Mouse (Mus musculus) CH12.LX (cell line): ENCODE data around the gene Dclk1. TPM values are rescaled to one million over a fixed set of nuclear protein-coding genes. Genes with fewer than 3 reads are reported as not detected.

Experiments used
- DNase-seq: peaks from one replicate; pipeline ENCODE4 v3.0.0-alpha.2; 2013; ENCODE audit errors: extremely low read depth
- H3K27ac ChIP-seq: 2 replicates; pipeline ENCODE4 v1.5.1; 2012; ENCODE audit warnings: low read depth, mild to moderate bottlenecking, control low read depth, moderate library complexity; ENCODE audit not compliant: insufficient read depth
- H3K27me3 ChIP-seq: replicated peaks from 2 replicates; pipeline ENCODE3; 2012; ENCODE audit warnings: inconsistent platforms
- H3K36me3 ChIP-seq, 2 experiments: replicated peaks in 1 of 2; 2 replicates each; pipeline versions ENCODE3 to v1.6.1; 2012; ENCODE audit warnings: inconsistent platforms in 1 of 2, low read length in 1 of 2, mild to moderate bottlenecking in 1 of 2, mixed read lengths in 1 of 2, moderate library complexity in 1 of 2; ENCODE audit not compliant: control insufficient read depth in 1 of 2, insufficient read depth in 1 of 2
- H3K4me1 ChIP-seq, 2 experiments: 2 replicates each; pipeline ENCODE4 v1.6.1; 2012; ENCODE audit warnings: inconsistent platforms in 1 of 2, moderate library complexity in 1 of 2; ENCODE audit not compliant: insufficient read depth in 2 of 2, control insufficient read depth in 1 of 2
- H3K4me2 ChIP-seq: 2 replicates; pipeline ENCODE4 v1.6.1; 2012; ENCODE audit warnings: low read depth, mild to moderate bottlenecking, control low read depth; ENCODE audit not compliant: poor library complexity, insufficient read depth, severe bottlenecking
- H3K4me3 ChIP-seq, 3 experiments: fragments of 150-350 bp in 1 of 3; sonication (generic) in 1 of 3; replicated peaks in 1 of 3; 2 replicates each; pipeline versions ENCODE3 to v1.5.1; 2011 to 2012; ENCODE audit warnings: low read depth in 2 of 3, low read length in 2 of 3, mild to moderate bottlenecking in 2 of 3, moderate library complexity in 2 of 3, control low read depth in 1 of 3, improper control_type of control experiment in 1 of 3, inconsistent platforms in 1 of 3, mixed read lengths in 1 of 3; ENCODE audit not compliant: poor library complexity in 1 of 3
- H3K79me2 ChIP-seq: replicated peaks from 2 replicates; pipeline ENCODE4 v1.6.1; 2012; ENCODE audit warnings: mild to moderate bottlenecking, moderate library complexity; ENCODE audit not compliant: control insufficient read depth, poor library complexity, insufficient read depth, severe bottlenecking; ENCODE audit errors: extremely low read depth
- H3K9ac ChIP-seq: 2 replicates; pipeline ENCODE4 v1.6.1; 2012; ENCODE audit warnings: low read depth, mild to moderate bottlenecking, control low read depth, moderate library complexity; ENCODE audit not compliant: insufficient read depth
- H3K9me3 ChIP-seq: replicated peaks from 2 replicates; pipeline ENCODE3; 2012; ENCODE audit warnings: low read length, inconsistent platforms, mixed read lengths
- BHLHE40 ChIP-seq: IDR thresholded peaks from 2 replicates; pipeline ENCODE4 v1.6.1; 2011; ENCODE audit warnings: mild to moderate bottlenecking, low read depth, low read length, improper control_type of control experiment
- CTCF ChIP-seq, 2 experiments: IDR thresholded peaks in 1 of 2; conservative IDR thresholded peaks in 1 of 2; 2 replicates each; pipeline ENCODE4 v1.5.1; 2011 to 2012; ENCODE audit warnings: low read depth in 2 of 2, low read length in 2 of 2, improper control_type of control experiment in 1 of 2, inconsistent platforms in 1 of 2, mild to moderate bottlenecking in 1 of 2, moderate library complexity in 1 of 2
- E2F4 ChIP-seq: IDR thresholded peaks from 2 replicates; pipeline ENCODE4 v1.6.1; 2011; ENCODE audit warnings: low read depth, low read length, improper control_type of control experiment; ENCODE audit not compliant: insufficient replicate concordance
- ELF1 ChIP-seq: IDR thresholded peaks from 2 replicates; pipeline ENCODE4 v1.6.1; 2014; ENCODE audit warnings: low read depth, mild to moderate bottlenecking, inconsistent platforms, low read length, improper control_type of control experiment
- EP300 ChIP-seq: IDR thresholded peaks from 2 replicates; pipeline ENCODE4 v1.6.1; 2011; ENCODE audit warnings: low read length, improper control_type of control experiment
- ETS1 ChIP-seq: conservative IDR thresholded peaks from 2 replicates; pipeline ENCODE4 v1.6.1; 2012; ENCODE audit warnings: low read depth, mild to moderate bottlenecking, inconsistent platforms, low read length, improper control_type of control experiment, moderate library complexity
- GABPA ChIP-seq: IDR thresholded peaks from 2 replicates; pipeline ENCODE4 v1.6.1; 2012; ENCODE audit warnings: low read depth, low read length, improper control_type of control experiment, inconsistent platforms; ENCODE audit not compliant: insufficient replicate concordance
- HCFC1 ChIP-seq: IDR thresholded peaks from 2 replicates; pipeline ENCODE4 v1.6.1; 2012; ENCODE audit warnings: low read depth, mild to moderate bottlenecking, inconsistent platforms, low read length, improper control_type of control experiment
- IRF4 ChIP-seq: IDR thresholded peaks from 2 replicates; pipeline ENCODE4 v1.6.1; 2014; ENCODE audit warnings: low read depth, mild to moderate bottlenecking, inconsistent platforms, low read length, improper control_type of control experiment
- JUN ChIP-seq: IDR thresholded peaks from 2 replicates; pipeline ENCODE4 v1.6.1; 2011; ENCODE audit warnings: low read depth, mild to moderate bottlenecking, low read length, improper control_type of control experiment, moderate library complexity; ENCODE audit not compliant: insufficient read depth
- JUND ChIP-seq: conservative IDR thresholded peaks from 2 replicates; pipeline ENCODE4 v1.6.1; 2011; ENCODE audit warnings: low read depth, low read length, improper control_type of control experiment
- KAT2A ChIP-seq: IDR thresholded peaks from 2 replicates; pipeline ENCODE4 v1.6.1; 2012; ENCODE audit warnings: low read length, improper control_type of control experiment, inconsistent platforms; ENCODE audit not compliant: insufficient replicate concordance
- MAZ ChIP-seq: IDR thresholded peaks from 2 replicates; pipeline ENCODE4 v1.6.1; 2012; ENCODE audit warnings: low read depth, mild to moderate bottlenecking, inconsistent platforms, low read length, improper control_type of control experiment, moderate library complexity
- MXI1 ChIP-seq: IDR thresholded peaks from 2 replicates; pipeline ENCODE4 v1.6.1; 2011; ENCODE audit warnings: mild to moderate bottlenecking, low read depth, low read length, improper control_type of control experiment
- MYC ChIP-seq: IDR thresholded peaks from 2 replicates; pipeline ENCODE4 v1.6.1; 2011; ENCODE audit warnings: low read depth, mild to moderate bottlenecking, improper control_type of control experiment, low read length
- NRF1 ChIP-seq: IDR thresholded peaks from 2 replicates; pipeline ENCODE4 v1.6.1; 2014; ENCODE audit warnings: low read depth, mild to moderate bottlenecking, inconsistent platforms, low read length, improper control_type of control experiment, moderate library complexity
- POLR2A ChIP-seq: IDR thresholded peaks from 2 replicates; pipeline ENCODE4 v1.6.1; 2011; ENCODE audit warnings: low read depth, mild to moderate bottlenecking, improper control_type of control experiment, low read length
- SIN3A ChIP-seq: IDR thresholded peaks from 2 replicates; pipeline ENCODE4 v1.6.1; 2012; ENCODE audit warnings: low read length, improper control_type of control experiment, inconsistent platforms
- USF1 ChIP-seq: IDR thresholded peaks from 2 replicates; pipeline ENCODE4 v1.6.1; 2014; ENCODE audit warnings: low read depth, mild to moderate bottlenecking, inconsistent platforms, low read length, improper control_type of control experiment
- ZC3H11A ChIP-seq: IDR thresholded peaks from 2 replicates; pipeline ENCODE4 v1.6.1; 2012; ENCODE audit warnings: low read depth, mild to moderate bottlenecking, inconsistent platforms, low read length, improper control_type of control experiment
- ZKSCAN1 ChIP-seq: IDR thresholded peaks from 2 replicates; pipeline ENCODE4 v1.6.1; 2012; ENCODE audit warnings: low read depth, inconsistent platforms, low read length, improper control_type of control experiment, borderline replicate concordance
- ZMIZ1 ChIP-seq: IDR thresholded peaks from 2 replicates; pipeline ENCODE4 v1.6.1; 2012; ENCODE audit warnings: low read depth, mild to moderate bottlenecking, inconsistent platforms, low read length, improper control_type of control experiment
- ZNF384 ChIP-seq: IDR thresholded peaks from 2 replicates; pipeline ENCODE4 v1.6.1; 2012; ENCODE audit warnings: low read depth, low read length, improper control_type of control experiment, inconsistent platforms
- dilution Hi-C: fragments of 300-500 bp; cut with MboI; formaldehyde crosslinking; loops from 2 replicates; pipeline ENCODE4 v1.14.3; 2020; ENCODE audit warnings: low sequenced_read_pairs; ENCODE audit not compliant: extremely low pct_unique_long_range_greater_than_20kb, extremely low pct_ligation_motif_present
- in situ Hi-C: fragments of 300-500 bp; cut with MboI; formaldehyde crosslinking; loops from 3 replicates; pipeline ENCODE4 v1.14.3; 2019; ENCODE audit warnings: low sequenced_read_pairs, low pct_ligation_motif_present, low pct_unique_long_range_greater_than_20kb, mixed read lengths
- polyA plus RNA-seq: library from polyadenylated mRNA; unstranded; fragments of >175 nt; gene quantifications from 2 replicates; pipeline ENCODE4 v1.2.1, GENCODE M21; 2012; ENCODE audit warnings: low read depth; ENCODE audit not compliant: insufficient read length
- total RNA-seq, 2 experiments: library from RNA; depleted of rRNA; stranded (reverse); fragments of 300-350 nt in 1 of 2; fragments of >200 nt in 1 of 2; gene quantifications; 2 replicates each; pipeline ENCODE4 v1.2.3; 2012 to 2014

Dclk1 gene
- total and polyA plus RNA-seq, 3 experiments: not detected

DNA sequence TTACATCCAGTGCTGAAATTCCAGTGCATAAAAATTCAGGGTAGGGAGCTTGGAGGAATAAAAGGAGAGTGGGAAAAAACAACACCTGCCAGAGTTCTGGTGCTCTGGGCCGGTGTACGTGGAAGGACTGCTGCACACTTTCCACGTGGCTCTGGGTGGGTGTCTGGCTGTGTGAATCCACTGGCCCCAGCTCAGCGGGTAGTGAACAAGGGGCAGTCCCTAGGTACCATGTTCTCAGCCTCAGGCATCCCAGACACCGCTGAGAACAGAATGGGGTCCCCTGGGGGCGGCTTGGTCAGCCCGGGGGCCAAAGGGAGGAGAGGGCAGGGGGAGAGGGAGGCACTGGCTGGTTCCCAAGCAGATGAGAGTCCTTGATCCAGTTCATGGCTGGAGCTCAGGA is 164.5 kb downstream of the Dclk1 start:
- dilution Hi-C loops: no loop called here
- H3K4me3 ChIP-seq: no peak overlapping the region
- TF ChIP-seq JUND: no peak
- TF ChIP-seq, all 38 proteins: peak for 0
- H3K79me2 ChIP-seq: no peaks in the 10 kb centered on the region
- H3K9ac ChIP-seq: no peak overlapping the region
- H3K4me1 ChIP-seq: no peaks in the 10 kb centered on the region
- H3K27ac ChIP-seq: no peak overlapping the region
- H3K4me2 ChIP-seq: no peak overlapping the region
- H3K27me3 ChIP-seq: no peaks in the 10 kb centered on the region
- peaks cover 76% of the 10 kb centered on the region for H3K9me3 ChIP-seq
- H3K36me3 ChIP-seq: no peaks in the 10 kb centered on the region
- DNase-seq: no peak
- in situ Hi-C loops: no loop called here

DNA sequence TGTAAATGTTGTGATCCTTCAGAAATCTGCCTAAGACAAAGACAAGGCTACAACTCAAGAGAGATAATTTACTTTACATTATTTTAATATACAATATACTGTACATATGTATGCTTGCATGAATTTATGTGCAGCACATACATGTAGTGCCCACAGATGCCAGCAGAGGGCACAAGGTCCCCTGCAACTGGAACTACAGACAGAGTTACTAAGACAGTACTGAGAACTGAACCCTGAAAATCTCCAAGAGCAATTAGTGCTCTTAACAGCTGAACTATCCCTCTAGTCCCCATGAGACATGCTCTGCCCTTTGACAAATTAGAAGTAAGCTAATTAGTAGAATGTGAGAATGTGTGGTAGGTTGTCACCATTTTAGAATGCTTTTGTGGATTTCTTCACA is 169.4 kb downstream of the Dclk1 start:
- Histone ChIP-seq H3K27ac (no peak overlapping the region), H3K9me3 (peaks cover 81% of the 10 kb centered on the region)
- in situ Hi-C loops: no loop called here

DNA sequence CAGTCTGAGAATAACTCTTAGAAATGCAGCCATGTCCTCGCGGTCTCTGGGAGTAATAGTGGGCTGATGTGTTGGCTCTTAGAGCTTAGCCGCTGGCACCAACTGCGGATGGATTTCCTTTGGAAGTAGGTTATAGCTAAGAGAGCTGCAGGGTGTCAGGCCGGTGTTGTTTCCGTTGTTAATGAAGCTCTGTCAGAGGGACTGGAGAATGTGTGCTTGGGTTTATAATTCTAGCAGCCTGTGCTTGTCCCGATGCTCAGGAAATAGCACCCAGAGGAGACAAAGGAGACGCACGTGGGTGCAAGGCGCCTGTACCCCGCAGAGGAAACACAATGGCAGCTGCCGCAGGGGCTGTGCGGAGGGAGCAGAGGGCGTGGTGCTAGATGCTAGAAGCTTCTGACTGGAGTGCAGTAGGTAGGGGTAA is 173.4 kb downstream of the Dclk1 start:
- peaks cover 66% of the 10 kb centered on the region for H3K9me3 ChIP-seq
- no peak overlapping the region for H3K4me3 ChIP-seq
- no peak for TF ChIP-seq ZMIZ1
- no peak for TF ChIP-seq EP300
- TF ChIP-seq SIN3A: no peak
- no peaks in the 10 kb centered on the region for H3K36me3 ChIP-seq
- no peak overlapping the region for H3K4me2 ChIP-seq
- DNase-seq: no peak
- no peak overlapping the region for H3K9ac ChIP-seq
- no peak overlapping the region for H3K27ac ChIP-seq
- no peaks in the 10 kb centered on the region for H3K27me3 ChIP-seq
- no peaks in the 10 kb centered on the region for H3K79me2 ChIP-seq
- in situ Hi-C loops (no loop called here), dilution Hi-C loops (no loop called here)
- no peaks in the 10 kb centered on the region for H3K4me1 ChIP-seq

More for the DNA sequence above, 169.4 kb downstream of the Dclk1 start:
- H3K4me1 ChIP-seq: no peaks in the 10 kb centered on the region
- H3K4me2 ChIP-seq: no peak overlapping the region
- TF ChIP-seq NRF1 (no peak), GABPA (no peak), EP300 (no peak), MAZ (no peak), POLR2A (no peak), JUN (no peak), IRF4 (no peak), ETS1 (no peak), ELF1 (no peak), MYC (no peak), BHLHE40 (no peak), USF1 (no peak), HCFC1 (no peak), ZKSCAN1 (no peak), MXI1 (no peak), KAT2A (no peak), E2F4 (no peak), CTCF (conservative IDR thresholded peaks at IDR 0.05 in 1 of 2, IDR thresholded peaks at IDR 0.05 in 1 of 2; ENCODE audit: low read depth in 2 of 2, low read length in 2 of 2) (no peak), ZC3H11A (no peak), ZNF384 (no peak)
- no peaks in the 10 kb centered on the region for H3K79me2 ChIP-seq
- no peak for DNase-seq
- no peak overlapping the region for H3K4me3 ChIP-seq
- no peak overlapping the region for H3K9ac ChIP-seq
- no peaks in the 10 kb centered on the region for H3K27me3 ChIP-seq
- no peaks in the 10 kb centered on the region for H3K36me3 ChIP-seq
- dilution Hi-C loops: no loop called here
